Mouse (Mus musculus) embryonic facial prominence, embryonic 11.5 days (tissue): ENCODE measurements at regions not wholly inside any gene's neighbourhood (a gene's known extent, or its start where the extent isn't known, plus 50 kb on each side); places are given as distances from the start of the nearest gene placed in this dataset.
A peak's percentile ranks its signal among the peaks of the same experiment; 100 is the strongest.

Experiments
- ATAC-seq: fragments of 200-750 bp; cut with Nextera tagmentation; replicated peaks from 2 replicates; pipeline ENCODE4 v1.8.0; 2017; ENCODE audit warnings: low read depth; ENCODE audit not compliant: insufficient number of reproducible peaks, low FRiP score, low TSS enrichment
- DNase-seq: peaks from one replicate; pipeline ENCODE4 v3.0.0-alpha.2; 2015; ENCODE audit warnings: low spot score
- H3K27ac ChIP-seq: fragments of 300-500 bp; sonication (generic); replicated peaks from 2 replicates; pipeline ENCODE4 v1.5.1; 2014; ENCODE audit warnings: mild to moderate bottlenecking, low read depth, low read length, control low read depth
- H3K27me3 ChIP-seq: fragments of 300-500 bp; sonication (generic); 2 replicates; pipeline ENCODE4 v1.6.1; 2014; ENCODE audit warnings: mild to moderate bottlenecking, low read length, moderate library complexity, mixed read lengths; ENCODE audit not compliant: control insufficient read depth, insufficient read depth
- H3K36me3 ChIP-seq: fragments of 300-500 bp; sonication (generic); replicated peaks from 2 replicates; pipeline ENCODE4 v1.6.1; 2014; ENCODE audit warnings: low read depth, mild to moderate bottlenecking, low read length, moderate library complexity, mixed read lengths; ENCODE audit not compliant: control insufficient read depth, insufficient read depth
- H3K4me1 ChIP-seq: fragments of 300-500 bp; sonication (generic); 2 replicates; pipeline ENCODE4 v1.6.1; 2014; ENCODE audit warnings: low read length, mixed read lengths; ENCODE audit not compliant: control insufficient read depth, insufficient read depth
- H3K4me2 ChIP-seq: fragments of 300-500 bp; sonication (generic); 2 replicates; pipeline ENCODE4 v1.6.1; 2014; ENCODE audit warnings: low read depth, mild to moderate bottlenecking, control low read depth, low read length, moderate library complexity
- H3K4me3 ChIP-seq: fragments of 300-500 bp; sonication (generic); 2 replicates; pipeline ENCODE4 v1.5.1; 2014; ENCODE audit warnings: low read depth, low read length, control low read depth
- H3K9ac ChIP-seq: fragments of 300-500 bp; sonication (generic); replicated peaks from 2 replicates; pipeline ENCODE4 v1.6.1; 2014; ENCODE audit warnings: mild to moderate bottlenecking, control low read depth, low read length
- H3K9me3 ChIP-seq: fragments of 300-500 bp; sonication (generic); replicated peaks from 2 replicates; pipeline ENCODE4 v1.6.1; 2016; ENCODE audit warnings: mild to moderate bottlenecking, low read length, inconsistent platforms, mixed read lengths; ENCODE audit not compliant: control insufficient read depth
- WGBS: fragments of 180-500 bp; shearing (Covaris S2); extraction: QIAGEN DNeasy Blood & Tissue Kit; methylation state at CpG from one replicate; pipeline ENCODE4 v1.1.7; 2014; 5-methylcytosine and 5-hydroxymethylcytosine counted together

GRCm38 (mm10) chr1:12344726-12345438 is 931.0 kb downstream of the A830018L16Rik start:
- H3K9ac ChIP-seq = no peak overlapping the region
- no peak for DNase-seq
- H3K27ac ChIP-seq = no peak overlapping the region
- H3K27me3 ChIP-seq = no peaks in the 10 kb centered on the region
- H3K4me3 ChIP-seq = no peak overlapping the region
- H3K4me2 ChIP-seq = no peak overlapping the region
- no peaks in the 10 kb centered on the region for H3K4me1 ChIP-seq
- H3K9me3 ChIP-seq = no peaks in the 10 kb centered on the region
- no peak for ATAC-seq
- WGBS = 88% methylated on average over 10 of the region's 10 CpGs
- no peaks in the 10 kb centered on the region for H3K36me3 ChIP-seq

- Histone ChIP-seq H3K4me3 (no peak overlapping the region), H3K27ac (no peak overlapping the region), H3K4me1 (no peaks in the 10 kb centered on the region), H3K27me3 (no peaks in the 10 kb centered on the region), H3K9me3 (no peaks in the 10 kb centered on the region), H3K36me3 (no peaks in the 10 kb centered on the region), H3K9ac (no peak overlapping the region), H3K4me2 (no peak overlapping the region)
- DNase-seq = no peak
- ATAC-seq = no peak
- WGBS = 94% methylated on average over 3 of the region's 3 CpGs
Observed at GRCm38 (mm10) chr1:12345439-12345819, 931.5 kb downstream of the A830018L16Rik start.

- H3K9ac ChIP-seq = no peak overlapping the region
- H3K27ac ChIP-seq = no peak overlapping the region
- DNase-seq = no peak
- no peaks in the 10 kb centered on the region for H3K27me3 ChIP-seq
- no peaks in the 10 kb centered on the region for H3K4me1 ChIP-seq
- H3K36me3 ChIP-seq = no peaks in the 10 kb centered on the region
- no peak overlapping the region for H3K4me3 ChIP-seq
- no peak overlapping the region for H3K4me2 ChIP-seq
- no peaks in the 10 kb centered on the region for H3K9me3 ChIP-seq
- ATAC-seq = no peak
Observed at GRCm38 (mm10) chr1:12354531-12354930, 940.6 kb downstream of the A830018L16Rik start.

GRCm38 (mm10) chr1:12367872-12368271 is 954.0 kb downstream of the A830018L16Rik start:
- WGBS = 92% methylated on average over 6 of the region's 6 CpGs
- H3K4me3 ChIP-seq = no peak overlapping the region
- no peaks in the 10 kb centered on the region for H3K27me3 ChIP-seq
- ATAC-seq (no peak), DNase-seq (peak; percentile 8)
- H3K9me3 ChIP-seq = no peaks in the 10 kb centered on the region
- H3K36me3 ChIP-seq = no peaks in the 10 kb centered on the region
- H3K27ac ChIP-seq = no peak overlapping the region
- H3K9ac ChIP-seq = no peak overlapping the region
- no peaks in the 10 kb centered on the region for H3K4me1 ChIP-seq
- H3K4me2 ChIP-seq = no peak overlapping the region

- ATAC-seq (no peak), DNase-seq (no peak)
- Histone ChIP-seq H3K27me3 (no peaks in the 10 kb centered on the region), H3K4me1 (no peaks in the 10 kb centered on the region), H3K4me2 (no peak overlapping the region), H3K36me3 (no peaks in the 10 kb centered on the region), H3K4me3 (no peak overlapping the region), H3K9me3 (no peaks in the 10 kb centered on the region), H3K9ac (no peak overlapping the region), H3K27ac (no peak overlapping the region)
Observed at GRCm38 (mm10) chr1:12372968-12373367, 959.1 kb downstream of the A830018L16Rik start.

- no peaks in the 10 kb centered on the region for H3K9me3 ChIP-seq
- ATAC-seq = peak; percentile 48; the same call in 1 of the 2 replicates
- H3K9ac ChIP-seq = no peak overlapping the region
Observed at GRCm38 (mm10) chr1:12398146-12398884, 984.4 kb downstream of the A830018L16Rik start.

GRCm38 (mm10) chr1:12405391-12406270 is 991.7 kb downstream of the A830018L16Rik start:
- 83% methylated on average over 4 of the region's 4 CpGs for WGBS
- Histone ChIP-seq H3K4me3 (no peak overlapping the region), H3K9me3 (no peaks in the 10 kb centered on the region), H3K27ac (no peak overlapping the region), H3K36me3 (no peaks in the 10 kb centered on the region), H3K27me3 (no peaks in the 10 kb centered on the region), H3K4me2 (no peak overlapping the region), H3K9ac (no peak overlapping the region), H3K4me1 (no peaks in the 10 kb centered on the region)
- DNase-seq = no peak
- ATAC-seq = no peak

More at GRCm38 (mm10) chr1:12398146-12398884, 984.4 kb downstream of the A830018L16Rik start:
- whole genome bisulfite sequencing = 17% methylated on average over 7 of the region's 7 CpGs
- no peak overlapping the region for H3K4me3 ChIP-seq
- H3K36me3 ChIP-seq = no peaks in the 10 kb centered on the region
- peak overlapping the region; percentile 16; the same call in 1 of the 2 replicates for H3K27ac ChIP-seq
- no peak overlapping the region for H3K4me2 ChIP-seq
- DNase-seq = peak; percentile 67
- H3K27me3 ChIP-seq = no peaks in the 10 kb centered on the region
- no peaks in the 10 kb centered on the region for H3K4me1 ChIP-seq
